Mouse (Mus musculus) ES-Bruce4 (cell line): ENCODE measurements around the gene Add3.

ENCODE experiments used
- CTCF ChIP-seq: IDR thresholded peaks from one replicate; pipeline ENCODE4 v1.8.1; 2011; ENCODE audit warnings: low read depth, low read length
- EP300 ChIP-seq: IDR thresholded peaks from 2 replicates; pipeline ENCODE4 v1.6.1; 2011; ENCODE audit warnings: low read depth, low read length; ENCODE audit not compliant: insufficient read depth

DNA sequence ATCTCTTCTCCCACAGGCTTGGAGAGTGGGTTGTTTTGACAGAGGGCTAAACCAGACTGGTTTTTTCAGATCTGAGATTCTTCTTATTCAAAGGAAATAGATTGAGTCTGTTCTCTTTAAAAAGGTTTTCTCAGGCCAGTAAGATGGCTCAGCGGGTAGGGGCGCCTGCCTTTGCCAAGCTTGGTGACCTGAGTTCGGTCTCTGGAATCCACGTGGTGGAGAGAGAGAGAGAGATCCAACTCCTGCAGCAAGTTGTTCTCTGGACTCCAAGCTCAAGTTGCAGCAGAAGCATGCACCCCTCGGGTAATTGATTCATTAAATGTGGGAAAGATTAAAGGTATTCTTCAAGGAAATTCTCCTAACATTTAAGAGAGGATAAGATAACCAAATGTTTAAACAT lies 16.9 kb upstream of the Add3 start:
- TF ChIP-seq CTCF, result no peak
- no peak for TF ChIP-seq EP300
